Mouse (Mus musculus) liver, embryonic 14.5 days (tissue): ENCODE measurements around the gene Epha8.

Experiments
- CTCF ChIP-seq: IDR thresholded peaks from 2 replicates; pipeline ENCODE4 v1.5.1; 2016; ENCODE audit warnings: antibody characterized with exemption, low read depth, control low read depth
- EP300 ChIP-seq: IDR thresholded peaks from 2 replicates; pipeline ENCODE4 v1.6.1; 2016; ENCODE audit warnings: antibody characterized with exemption, low read depth

DNA sequence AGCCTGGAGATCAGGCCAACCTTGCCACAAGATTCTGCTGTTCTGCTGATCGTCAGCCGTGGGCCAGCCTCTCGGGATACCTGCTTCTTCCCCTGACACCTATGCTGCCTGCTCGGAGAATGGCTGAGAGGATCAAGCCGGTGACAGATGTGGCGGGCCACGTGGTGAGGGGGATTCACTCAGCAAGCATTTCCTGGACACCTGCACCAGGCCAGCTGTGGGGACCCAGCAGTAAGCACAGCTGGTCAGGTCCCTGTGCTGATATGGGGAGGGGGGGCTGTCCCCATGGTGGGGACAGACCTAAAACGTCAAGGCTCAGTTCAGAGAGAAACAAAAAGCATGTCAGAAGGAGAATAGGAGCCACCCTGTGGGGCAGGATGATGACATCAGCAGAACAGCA, 12.5 kb upstream of the Epha8 start:
- TF ChIP-seq CTCF (no peak), EP300 (no peak)
